Mouse (Mus musculus): ENCODE measurements around the gene Lrrc4b. TPM values are rescaled to one million over a fixed set of nuclear protein-coding genes. Genes with fewer than 3 reads are reported as not detected.

Lrrc4b gene
- polyA plus RNA-seq, 1 experiment from 2014 or later, result 7.4 TPM

DNA sequence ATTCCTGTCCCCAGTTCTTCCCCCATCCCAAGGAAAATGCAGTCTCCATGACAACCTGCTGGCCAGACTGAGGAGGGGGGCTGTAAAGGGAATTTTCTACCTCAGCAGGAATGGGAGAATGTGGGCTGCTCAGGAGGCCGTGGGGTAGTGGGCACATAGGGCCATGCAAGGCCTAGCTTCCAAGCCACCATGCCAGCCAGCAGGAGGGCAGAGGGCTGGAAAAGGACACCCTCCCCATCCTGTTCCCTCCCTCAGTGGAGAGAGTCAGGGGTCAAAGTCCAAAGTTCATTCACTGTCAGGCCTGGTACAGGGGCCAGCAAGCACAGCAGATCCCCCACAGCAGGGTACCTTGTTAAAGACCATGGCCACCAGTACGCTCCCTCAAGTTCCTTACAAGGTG lies 36.3 kb downstream of the Lrrc4b start, which contains the start of gene Aspdh:
Gene Aspdh (plus strand): TSS at position 281 of the 400 bp plus-strand sequence.
- no peak within 1 kb of the TSS for H3K4me2 ChIP-seq (ENCODE audit: low read depth)

DNA sequence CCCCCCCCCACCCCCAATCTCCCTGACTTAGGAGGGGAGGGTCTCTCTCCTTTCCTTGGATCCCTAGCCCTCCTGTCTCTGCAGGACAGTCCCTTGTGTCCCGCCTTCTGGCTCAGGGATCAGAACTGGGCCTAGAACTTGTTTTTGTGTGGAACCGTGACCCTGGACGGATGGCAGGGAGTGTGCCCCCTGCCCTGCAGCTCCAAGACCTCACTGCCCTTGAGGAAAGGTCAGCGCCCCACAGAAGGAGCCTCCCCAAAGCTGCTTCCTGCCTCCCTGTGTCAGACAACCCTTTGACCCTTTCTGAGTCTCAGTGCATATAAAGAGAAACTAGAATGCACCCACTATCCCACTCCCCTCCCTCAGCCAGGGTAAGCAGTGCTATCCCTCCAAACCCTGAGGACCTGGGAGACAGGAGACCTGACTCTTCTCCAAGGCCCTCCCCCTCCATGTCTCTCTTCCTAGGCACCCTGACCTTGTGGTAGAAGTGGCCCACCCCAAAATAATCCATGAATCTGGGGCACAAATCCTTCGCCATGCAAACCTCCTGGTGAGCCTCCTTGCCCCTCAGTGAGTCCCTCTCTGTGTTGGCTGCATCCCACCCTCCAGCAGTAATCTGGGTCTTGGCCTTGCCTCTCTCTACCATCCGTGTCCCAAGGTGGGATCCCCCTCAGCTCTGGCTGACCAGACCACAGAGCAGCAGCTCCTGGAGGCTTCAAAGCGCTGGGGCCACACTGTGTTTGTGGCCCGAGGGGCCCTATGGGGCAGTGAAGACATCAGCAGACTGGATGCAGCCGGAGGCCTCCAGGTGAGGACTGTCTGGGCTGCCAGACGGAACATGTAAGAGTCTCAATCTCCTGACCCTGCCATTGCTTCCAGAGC lies 37.4 kb downstream of the Lrrc4b start:
- no peak for DNase-seq (ENCODE audit: low spot score)
- peaks cover 14% of the 10 kb centered on the region; the same call in 1 of the 2 replicates for H3K4me1 ChIP-seq (ENCODE audit: control insufficient read depth, insufficient read depth, low read length)

More for the DNA sequence above, 36.3 kb downstream of the Lrrc4b start, which contains the start of gene Aspdh:
- Histone ChIP-seq H3K9me3 (ENCODE audit: control insufficient read depth, low read length) (no peaks in the 10 kb centered on the region), H3K4me3 (ENCODE audit: low read depth, low read length) (no peak within 1 kb of the TSS), H3K9ac (ENCODE audit: low read length) (peak within 1 kb of the TSS; percentile 5; the same call in 1 of the 2 replicates), H3K36me3 (ENCODE audit: control insufficient read depth, insufficient read depth, low read length) (peaks cover 10% of the 10 kb centered on the region), H3K4me1 (ENCODE audit: control insufficient read depth, insufficient read depth, low read length) (peaks cover 14% of the 10 kb centered on the region; the same call in 1 of the 2 replicates), H3K27ac (ENCODE audit: low read depth, low read length) (no peak within 1 kb of the TSS), H3K27me3 (ENCODE audit: control insufficient read depth, insufficient read depth, low read length) (peaks cover 39% of the 10 kb centered on the region)
- WGBS, result 47% methylated on average over 2 of the region's 2 CpGs
- no peak for ATAC-seq (ENCODE audit: insufficient read depth, low FRiP score, low TSS enrichment)
- DNase-seq (ENCODE audit: low spot score), result no peak

DNA sequence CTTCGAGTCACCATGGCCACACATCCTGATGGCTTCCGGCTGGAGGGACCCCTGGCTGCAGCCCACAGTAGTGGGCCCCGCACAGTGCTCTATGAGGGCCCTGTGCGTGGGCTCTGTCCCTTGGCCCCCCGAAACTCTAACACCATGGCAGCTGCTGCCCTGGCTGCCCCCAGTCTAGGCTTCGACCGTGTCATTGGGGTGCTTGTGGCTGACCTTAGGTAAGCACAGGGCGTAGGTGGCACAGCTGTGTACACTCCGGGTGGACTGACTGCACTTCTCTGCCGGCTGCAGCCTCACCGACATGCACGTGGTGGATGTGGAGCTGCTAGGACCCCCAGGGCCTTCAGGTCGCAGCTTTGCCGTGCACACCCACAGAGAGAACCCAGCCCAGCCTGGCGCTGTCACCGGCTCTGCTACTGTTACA lies 38.1 kb downstream of the Lrrc4b start:
- Histone ChIP-seq H3K4me1 (ENCODE audit: control insufficient read depth, insufficient read depth, low read length) (peaks cover 14% of the 10 kb centered on the region; the same call in 1 of the 2 replicates), H3K27ac (ENCODE audit: low read depth, low read length) (no peak overlapping the region), H3K27me3 (ENCODE audit: control insufficient read depth, insufficient read depth, low read length) (peaks cover 23% of the 10 kb centered on the region), H3K36me3 (ENCODE audit: control insufficient read depth, insufficient read depth, low read length) (peaks cover 3% of the 10 kb centered on the region), H3K4me3 (ENCODE audit: low read depth, low read length) (no peak overlapping the region), H3K9me3 (ENCODE audit: control insufficient read depth, low read length) (no peaks in the 10 kb centered on the region), H3K9ac (ENCODE audit: low read length) (no peak overlapping the region; the same call in 1 of the 2 replicates), H3K4me2 (ENCODE audit: low read depth) (no peak overlapping the region)
- ATAC-seq (ENCODE audit: insufficient read depth, low FRiP score, low TSS enrichment) (no peak), DNase-seq (ENCODE audit: low spot score) (no peak)
- 87% methylated on average over 16 of the region's 16 CpGs for WGBS

More for the DNA sequence above, 37.4 kb downstream of the Lrrc4b start:
- no peak overlapping the region; the same call in none of the 2 replicates for H3K9ac ChIP-seq (ENCODE audit: low read length)
- H3K9me3 ChIP-seq (ENCODE audit: control insufficient read depth, low read length), result no peaks in the 10 kb centered on the region
- no peak overlapping the region for H3K4me3 ChIP-seq (ENCODE audit: low read depth, low read length)
- no peak overlapping the region for H3K4me2 ChIP-seq (ENCODE audit: low read depth)
- H3K27me3 ChIP-seq (ENCODE audit: control insufficient read depth, insufficient read depth, low read length), result peaks cover 29% of the 10 kb centered on the region
- peaks cover 8% of the 10 kb centered on the region for H3K36me3 ChIP-seq (ENCODE audit: control insufficient read depth, insufficient read depth, low read length)
- 83% methylated on average over 10 of the region's 10 CpGs for WGBS
- no peak overlapping the region for H3K27ac ChIP-seq (ENCODE audit: low read depth, low read length)
- no peak for ATAC-seq (ENCODE audit: insufficient read depth, low FRiP score, low TSS enrichment)

DNA sequence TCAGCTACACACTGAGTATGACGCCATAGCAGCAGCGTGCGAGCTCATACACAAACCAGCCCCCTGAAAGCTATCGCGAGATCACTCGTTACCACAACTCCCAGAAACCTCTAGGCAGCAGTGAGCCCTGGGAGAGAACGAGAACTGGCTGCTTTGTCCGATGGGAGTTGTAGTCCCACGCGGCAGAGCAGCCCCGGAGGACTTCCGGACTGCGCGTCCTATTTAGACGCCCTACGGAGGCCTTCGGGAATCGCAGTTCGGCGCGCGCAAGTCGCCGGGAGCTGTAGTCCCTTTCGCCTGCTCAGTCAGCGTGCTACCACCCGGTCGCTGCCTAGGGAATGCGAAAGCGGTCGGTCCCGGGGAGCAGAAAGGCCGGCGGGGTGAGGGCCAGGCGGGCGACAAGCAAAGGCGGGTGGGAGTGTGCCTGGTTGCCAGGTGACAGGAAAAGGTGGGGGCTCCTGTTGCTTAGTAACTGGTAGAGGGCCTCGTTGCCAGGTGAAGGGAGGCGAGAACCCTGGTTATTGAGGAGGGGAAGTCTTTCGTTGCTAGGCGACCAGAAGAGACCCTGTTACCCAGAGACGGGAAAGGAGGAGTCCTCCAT lies 39.1 kb downstream of the Lrrc4b start, which contains the start of gene Josd2:
Gene Josd2 (plus strand): TSS at position 170 of the 601 bp plus-strand sequence.
- Histone ChIP-seq H3K9me3 (ENCODE audit: control insufficient read depth, low read length) (no peaks in the 10 kb centered on the region), H3K27ac (ENCODE audit: low read depth, low read length) (peak within 1 kb of the TSS; percentile 79), H3K4me3 (ENCODE audit: low read depth, low read length) (peak within 1 kb of the TSS; percentile 48), H3K4me1 (ENCODE audit: control insufficient read depth, insufficient read depth, low read length) (peaks cover 14% of the 10 kb centered on the region; the same call in 1 of the 2 replicates), H3K36me3 (ENCODE audit: control insufficient read depth, insufficient read depth, low read length) (no peaks in the 10 kb centered on the region), H3K9ac (ENCODE audit: low read length) (peak within 1 kb of the TSS; percentile 65), H3K27me3 (ENCODE audit: control insufficient read depth, insufficient read depth, low read length) (peaks cover 13% of the 10 kb centered on the region), H3K4me2 (ENCODE audit: low read depth) (peak within 1 kb of the TSS; percentile 60)
- DNase-seq (ENCODE audit: low spot score) (peak; percentile 94), ATAC-seq (ENCODE audit: insufficient read depth, low FRiP score, low TSS enrichment) (peak; percentile 92)
- under 1% methylated on average over 42 of the region's 42 CpGs for WGBS

DNA sequence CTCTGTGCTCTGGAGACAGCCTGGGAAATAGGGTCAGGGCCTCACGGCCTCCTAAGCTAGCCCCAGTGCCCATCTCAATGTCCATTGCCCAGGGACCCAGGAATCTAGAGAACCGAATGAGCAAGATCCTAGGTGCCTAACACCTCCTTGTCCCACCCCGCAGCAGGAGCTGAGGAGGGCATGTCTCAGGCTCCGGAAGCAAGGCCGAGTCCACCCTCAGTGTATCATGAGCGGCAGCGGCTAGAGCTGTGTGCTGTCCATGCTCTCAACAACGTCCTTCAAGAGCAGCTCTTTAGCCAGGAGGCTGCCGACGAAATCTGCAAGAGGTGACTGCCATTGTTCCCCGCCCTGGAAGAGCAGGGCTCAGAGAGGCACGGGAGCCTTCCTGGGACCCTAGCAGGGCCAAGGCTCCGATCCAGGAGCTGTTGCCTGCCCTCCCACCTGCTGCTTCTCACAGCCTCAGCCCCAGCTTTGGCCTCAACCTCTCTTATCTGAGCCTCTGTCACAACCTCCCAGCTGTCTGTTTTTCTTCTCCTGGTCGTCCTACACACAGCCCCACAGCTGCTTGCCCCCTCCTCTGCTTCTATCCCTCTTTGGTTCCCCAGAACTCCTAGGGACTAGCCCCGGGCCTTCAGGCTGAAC lies 39.9 kb downstream of the Lrrc4b start:
- Histone ChIP-seq H3K4me3 (ENCODE audit: low read depth, low read length) (peak overlapping the region; percentile 48), H3K9me3 (ENCODE audit: control insufficient read depth, low read length) (no peaks in the 10 kb centered on the region), H3K27me3 (ENCODE audit: control insufficient read depth, insufficient read depth, low read length) (peaks cover 4% of the 10 kb centered on the region; the same call in 1 of the 2 replicates), H3K4me1 (ENCODE audit: control insufficient read depth, insufficient read depth, low read length) (peaks cover 16% of the 10 kb centered on the region; the same call in 1 of the 2 replicates), H3K9ac (ENCODE audit: low read length) (peak overlapping the region; percentile 65), H3K27ac (ENCODE audit: low read depth, low read length) (peak overlapping the region; percentile 79), H3K36me3 (ENCODE audit: control insufficient read depth, insufficient read depth, low read length) (no peaks in the 10 kb centered on the region), H3K4me2 (ENCODE audit: low read depth) (peak overlapping the region; percentile 60)
- DNase-seq (ENCODE audit: low spot score) (no peak), ATAC-seq (ENCODE audit: insufficient read depth, low FRiP score, low TSS enrichment) (no peak)
- 77% methylated on average over 15 of the region's 15 CpGs for WGBS

DNA sequence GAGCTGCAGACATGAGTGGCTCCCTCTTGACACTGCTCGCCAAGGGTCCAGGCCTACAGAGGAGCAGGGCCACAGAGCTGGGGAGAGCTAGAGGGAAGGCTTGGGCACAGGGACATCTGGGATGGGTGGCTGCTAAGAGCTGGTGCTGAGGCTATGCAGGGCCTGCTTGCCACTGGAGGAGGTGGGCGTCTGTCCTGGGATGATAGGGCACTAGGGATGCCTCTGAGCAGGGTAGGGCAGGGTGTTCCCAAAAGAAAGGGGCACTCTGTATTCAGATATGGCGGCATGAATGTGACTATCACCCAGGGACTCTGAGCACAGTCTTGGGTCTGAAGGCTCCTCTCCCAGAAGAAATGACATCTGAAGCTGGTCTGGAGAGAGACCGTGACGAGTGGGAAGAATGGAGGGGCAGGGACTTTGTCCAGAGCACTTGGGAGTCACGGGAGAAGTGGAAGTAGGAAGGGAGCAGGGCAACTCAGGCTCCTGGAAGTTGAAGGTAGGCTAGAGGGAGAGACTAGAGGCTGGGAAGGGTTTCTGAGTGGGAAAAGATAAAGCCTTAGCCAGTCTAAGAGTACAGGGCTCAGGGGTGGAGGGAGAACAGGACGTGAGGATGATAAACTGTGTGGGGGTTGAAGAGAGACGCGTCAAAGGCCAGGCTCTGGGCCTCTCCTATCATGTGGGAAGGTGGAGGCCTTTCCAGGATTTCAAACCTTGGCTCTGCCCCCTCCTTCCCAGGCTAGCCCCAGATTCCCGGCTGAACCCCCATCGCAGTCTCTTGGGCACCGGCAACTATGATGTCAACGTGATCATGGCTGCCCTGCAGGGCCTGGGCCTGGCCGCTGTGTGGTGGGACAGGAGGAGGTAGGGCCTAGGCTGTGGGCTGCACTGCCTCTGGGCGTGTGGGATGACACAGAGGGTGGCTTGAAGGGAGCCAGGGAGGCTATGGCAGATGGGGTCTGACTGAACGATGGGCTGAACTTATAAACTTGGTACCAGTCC lies 41.2 kb downstream of the Lrrc4b start:
- Histone ChIP-seq H3K4me3 (ENCODE audit: low read depth, low read length) (no peak overlapping the region), H3K27me3 (ENCODE audit: control insufficient read depth, insufficient read depth, low read length) (no peaks in the 10 kb centered on the region), H3K27ac (ENCODE audit: low read depth, low read length) (0 out of 2 replicates have a peak overlapping the region, but pooled peaks have one; percentile 20), H3K4me1 (ENCODE audit: control insufficient read depth, insufficient read depth, low read length) (peaks cover 19% of the 10 kb centered on the region), H3K36me3 (ENCODE audit: control insufficient read depth, insufficient read depth, low read length) (no peaks in the 10 kb centered on the region), H3K9ac (ENCODE audit: low read length) (no peak overlapping the region), H3K9me3 (ENCODE audit: control insufficient read depth, low read length) (no peaks in the 10 kb centered on the region), H3K4me2 (ENCODE audit: low read depth) (no peak overlapping the region)
- ATAC-seq (ENCODE audit: insufficient read depth, low FRiP score, low TSS enrichment), result no peak
- no peak for DNase-seq (ENCODE audit: low spot score)
- 89% methylated on average over 16 of the region's 16 CpGs for WGBS

DNA sequence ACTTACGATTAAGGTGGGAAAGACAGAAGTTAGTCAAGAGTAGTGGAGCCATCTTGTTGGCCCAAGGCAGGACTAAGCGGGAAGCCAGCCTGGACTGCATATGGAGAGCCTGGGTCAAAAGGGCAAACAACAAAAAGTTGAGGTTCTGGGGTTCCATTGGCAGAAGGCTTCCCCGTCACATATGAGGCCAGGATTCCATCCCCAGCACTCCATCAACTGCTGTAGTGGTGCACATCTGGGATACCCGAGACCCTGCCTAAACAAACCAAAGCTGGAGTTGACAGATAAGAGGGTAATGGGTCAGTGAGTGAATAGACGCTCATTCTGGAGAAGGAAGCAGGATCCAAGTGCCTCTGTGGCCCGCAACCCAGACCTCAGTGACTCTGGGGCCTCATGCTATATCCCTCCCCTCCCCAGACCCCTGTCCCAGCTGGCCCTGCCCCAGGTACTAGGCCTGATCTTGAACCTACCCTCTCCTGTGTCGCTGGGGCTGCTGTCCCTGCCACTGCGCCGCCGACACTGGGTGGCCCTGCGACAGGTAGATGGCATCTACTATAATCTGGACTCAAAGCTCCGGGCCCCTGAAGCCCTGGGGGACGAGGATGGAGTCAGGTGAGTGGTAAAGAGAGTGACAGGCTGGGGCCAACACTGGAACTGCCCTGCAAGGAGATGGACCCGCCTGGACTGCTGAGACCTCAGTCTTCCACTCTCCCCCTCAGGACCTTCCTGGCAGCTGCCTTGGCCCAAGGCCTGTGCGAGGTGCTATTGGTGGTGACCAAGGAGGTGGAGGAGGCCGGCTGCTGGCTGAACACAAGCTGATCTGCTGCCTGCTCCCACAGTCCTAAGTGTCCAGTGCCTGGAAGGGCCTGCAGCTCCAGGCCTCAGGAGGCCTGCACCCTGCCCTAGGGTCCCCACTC lies 42.1 kb downstream of the Lrrc4b start:
- peaks cover 21% of the 10 kb centered on the region for H3K4me1 ChIP-seq (ENCODE audit: control insufficient read depth, insufficient read depth, low read length)
- 77% methylated on average over 16 of the region's 16 CpGs for WGBS

More for the DNA sequence above, 42.1 kb downstream of the Lrrc4b start:
- ATAC-seq (ENCODE audit: insufficient read depth, low FRiP score, low TSS enrichment), result no peak
- Histone ChIP-seq H3K4me3 (ENCODE audit: low read depth, low read length) (no peak overlapping the region), H3K27ac (ENCODE audit: low read depth, low read length) (no peak overlapping the region), H3K4me2 (ENCODE audit: low read depth) (no peak overlapping the region), H3K9me3 (ENCODE audit: control insufficient read depth, low read length) (no peaks in the 10 kb centered on the region), H3K27me3 (ENCODE audit: control insufficient read depth, insufficient read depth, low read length) (no peaks in the 10 kb centered on the region), H3K36me3 (ENCODE audit: control insufficient read depth, insufficient read depth, low read length) (no peaks in the 10 kb centered on the region), H3K9ac (ENCODE audit: low read length) (no peak overlapping the region)
- DNase-seq (ENCODE audit: low spot score), result no peak

Data from neural tube, embryonic 11.5 days (tissue).